Mouse (Mus musculus) forebrain, embryonic 14.5 days (tissue): ENCODE data around the gene Osbpl9. TPM values are rescaled to one million over a fixed set of nuclear protein-coding genes. Genes with fewer than 3 reads are reported as not detected.
A peak's percentile ranks its signal among the peaks of the same experiment; 100 is the strongest.

Experiments
- ATAC-seq: fragments of 200-750 bp; cut with Nextera tagmentation; 2 replicates; pipeline ENCODE4 v1.8.0; 2017; ENCODE audit warnings: mild to moderate bottlenecking, moderate library complexity
- DNase-seq: peaks from one replicate; pipeline ENCODE4 v3.0.0-alpha.2; 2015; ENCODE audit warnings: low spot score
- H3K27ac ChIP-seq: fragments of 300-500 bp; sonication (generic); 2 replicates; pipeline ENCODE4 v1.5.1; 2014; ENCODE audit warnings: low read depth, mild to moderate bottlenecking, control low read depth, low read length, moderate library complexity
- H3K27me3 ChIP-seq: fragments of 300-500 bp; sonication (generic); replicated peaks from 2 replicates; pipeline ENCODE4 v1.6.1; 2014; ENCODE audit warnings: low read length, control low read depth, mixed read lengths; ENCODE audit not compliant: control insufficient read depth, insufficient read depth
- H3K36me3 ChIP-seq: fragments of 300-500 bp; sonication (generic); 2 replicates; pipeline ENCODE4 v1.6.1; 2014; ENCODE audit warnings: low read length, control low read depth; ENCODE audit not compliant: control insufficient read depth, insufficient read depth
- H3K4me1 ChIP-seq: fragments of 300-500 bp; sonication (generic); 2 replicates; pipeline ENCODE4 v1.6.1; 2014; ENCODE audit warnings: antibody characterized with exemption, low read length, control low read depth; ENCODE audit not compliant: control insufficient read depth, insufficient read depth
- H3K4me2 ChIP-seq: fragments of 300-500 bp; sonication (generic); 2 replicates; pipeline ENCODE4 v1.6.1; 2014; ENCODE audit warnings: mild to moderate bottlenecking, control low read depth, low read length
- H3K4me3 ChIP-seq: fragments of 300-500 bp; sonication (generic); 2 replicates; pipeline ENCODE4 v1.5.1; 2014; ENCODE audit warnings: low read depth, low read length, control low read depth
- H3K9ac ChIP-seq: fragments of 300-500 bp; sonication (generic); 2 replicates; pipeline ENCODE4 v1.6.1; 2014; ENCODE audit warnings: mild to moderate bottlenecking, low read length, control low read depth, moderate library complexity
- H3K9me3 ChIP-seq: fragments of 300-500 bp; sonication (generic); replicated peaks from 2 replicates; pipeline ENCODE4 v1.6.1; 2016; ENCODE audit warnings: low read length, control low read depth, mixed read lengths; ENCODE audit not compliant: control insufficient read depth
- WGBS: fragments of 180-500 bp; shearing (Covaris S2); extraction: QIAGEN DNeasy Blood & Tissue Kit; methylation state at CpG from one replicate; pipeline ENCODE4 v1.1.7; 2014; 5-methylcytosine and 5-hydroxymethylcytosine counted together
- polyA plus RNA-seq: library from polyadenylated mRNA; unstranded; fragments of >200 nt; fragmentation: Nextera tagmentation; extraction: Ambion mirVana; gene quantifications from 2 replicates; pipeline ENCODE4 v1.2.1, GENCODE M21; 2014

Gene Osbpl9
- polyA plus RNA-seq, 1 experiment from 2014 or later = 75.3 TPM

GRCm38 (mm10) chr4:109064941-109065340 lies 137.1 kb downstream of the Osbpl9 start:
- no peak overlapping the region for H3K4me2 ChIP-seq
- H3K9ac ChIP-seq = no peak overlapping the region
- no peak overlapping the region for H3K27ac ChIP-seq
- ATAC-seq (no peak), DNase-seq (no peak)
- no peak overlapping the region for H3K4me3 ChIP-seq
- H3K4me1 ChIP-seq = no peaks in the 10 kb centered on the region
- H3K9me3 ChIP-seq = no peaks in the 10 kb centered on the region
- peaks cover 83% of the 10 kb centered on the region for H3K36me3 ChIP-seq
- no peaks in the 10 kb centered on the region for H3K27me3 ChIP-seq
- WGBS = 86% methylated on average over 6 of the region's 6 CpGs

GRCm38 (mm10) chr4:109059255-109059821 lies 142.7 kb downstream of the Osbpl9 start:
- Histone ChIP-seq H3K4me1 (no peaks in the 10 kb centered on the region), H3K4me3 (no peak overlapping the region), H3K4me2 (no peak overlapping the region), H3K27ac (no peak overlapping the region), H3K9me3 (no peaks in the 10 kb centered on the region), H3K9ac (no peak overlapping the region), H3K27me3 (no peaks in the 10 kb centered on the region), H3K36me3 (peaks cover 94% of the 10 kb centered on the region)
- WGBS = 91% methylated on average over 4 of the region's 4 CpGs
- no peak for ATAC-seq
- DNase-seq = no peak

- no peak for ATAC-seq
- H3K27me3 ChIP-seq = no peaks in the 10 kb centered on the region
- no peak overlapping the region for H3K4me2 ChIP-seq
- H3K4me3 ChIP-seq = no peak overlapping the region
- H3K27ac ChIP-seq = no peak overlapping the region
- H3K4me1 ChIP-seq = no peaks in the 10 kb centered on the region
- DNase-seq = no peak
- 93% methylated on average over 8 of the region's 8 CpGs for WGBS
- H3K36me3 ChIP-seq = peaks cover 91% of the 10 kb centered on the region
- no peak overlapping the region for H3K9ac ChIP-seq
- H3K9me3 ChIP-seq = no peaks in the 10 kb centered on the region
Observed at GRCm38 (mm10) chr4:109057640-109058039, 144.4 kb downstream of the Osbpl9 start.

- H3K36me3 ChIP-seq = peaks cover 84% of the 10 kb centered on the region
- H3K27me3 ChIP-seq = no peaks in the 10 kb centered on the region
- no peak overlapping the region for H3K4me3 ChIP-seq
- no peak overlapping the region for H3K4me2 ChIP-seq
- H3K9ac ChIP-seq = no peak overlapping the region
- DNase-seq (no peak), ATAC-seq (no peak)
- 88% methylated on average over 7 of the region's 7 CpGs for WGBS
- no peak overlapping the region for H3K27ac ChIP-seq
- H3K4me1 ChIP-seq = no peaks in the 10 kb centered on the region
- H3K9me3 ChIP-seq = no peaks in the 10 kb centered on the region
Observed at GRCm38 (mm10) chr4:109056351-109056750, 145.7 kb downstream of the Osbpl9 start.

- Histone ChIP-seq H3K27me3 (no peaks in the 10 kb centered on the region), H3K4me2 (no peak overlapping the region), H3K9ac (no peak overlapping the region), H3K4me3 (no peak overlapping the region), H3K27ac (no peak overlapping the region), H3K9me3 (no peaks in the 10 kb centered on the region), H3K4me1 (no peaks in the 10 kb centered on the region), H3K36me3 (peaks cover 83% of the 10 kb centered on the region)
- ATAC-seq (no peak), DNase-seq (no peak)
- 83% methylated on average over 9 of the region's 9 CpGs for WGBS
Observed at GRCm38 (mm10) chr4:109054003-109054402, 148.1 kb downstream of the Osbpl9 start.

- peak; percentile 27 for DNase-seq
- no peak overlapping the region; the same call in 1 of the 2 replicates for H3K27ac ChIP-seq
- no peak overlapping the region for H3K4me2 ChIP-seq
- no peaks in the 10 kb centered on the region for H3K4me1 ChIP-seq
- H3K9me3 ChIP-seq = no peaks in the 10 kb centered on the region
- no peak overlapping the region for H3K4me3 ChIP-seq
- ATAC-seq = peak; percentile 29; the same call in 1 of the 2 replicates
- peaks cover 80% of the 10 kb centered on the region for H3K36me3 ChIP-seq
- no peak overlapping the region for H3K9ac ChIP-seq
- WGBS = 42% methylated on average over 1 of the region's 1 CpGs
- no peaks in the 10 kb centered on the region for H3K27me3 ChIP-seq
Observed at GRCm38 (mm10) chr4:109052282-109052681, 149.8 kb downstream of the Osbpl9 start.

GRCm38 (mm10) chr4:109048258-109048657 lies 153.8 kb downstream of the Osbpl9 start:
- no peak overlapping the region for H3K9ac ChIP-seq
- H3K27ac ChIP-seq = no peak overlapping the region
- H3K4me2 ChIP-seq = no peak overlapping the region
- ATAC-seq = no peak
- no peaks in the 10 kb centered on the region for H3K9me3 ChIP-seq
- no peak for DNase-seq
- WGBS = 90% methylated on average over 4 of the region's 4 CpGs
- no peaks in the 10 kb centered on the region for H3K27me3 ChIP-seq
- no peaks in the 10 kb centered on the region for H3K4me1 ChIP-seq
- peaks cover 81% of the 10 kb centered on the region for H3K36me3 ChIP-seq
- H3K4me3 ChIP-seq = no peak overlapping the region

GRCm38 (mm10) chr4:109043756-109044155 lies 158.3 kb downstream of the Osbpl9 start:
- H3K9me3 ChIP-seq = no peaks in the 10 kb centered on the region
- no peak overlapping the region for H3K9ac ChIP-seq
- no peak overlapping the region for H3K27ac ChIP-seq
- WGBS = 89% methylated on average over 5 of the region's 5 CpGs
- ATAC-seq (no peak), DNase-seq (no peak)
- no peaks in the 10 kb centered on the region for H3K4me1 ChIP-seq
- H3K27me3 ChIP-seq = no peaks in the 10 kb centered on the region
- no peak overlapping the region for H3K4me3 ChIP-seq
- no peak overlapping the region for H3K4me2 ChIP-seq
- H3K36me3 ChIP-seq = peaks cover 89% of the 10 kb centered on the region

GRCm38 (mm10) chr4:109043294-109043693 lies 158.8 kb downstream of the Osbpl9 start:
- no peak overlapping the region for H3K9ac ChIP-seq
- H3K36me3 ChIP-seq = peaks cover 91% of the 10 kb centered on the region
- DNase-seq (no peak), ATAC-seq (no peak)
- no peak overlapping the region for H3K27ac ChIP-seq
- no peaks in the 10 kb centered on the region for H3K4me1 ChIP-seq
- no peaks in the 10 kb centered on the region for H3K9me3 ChIP-seq
- H3K4me3 ChIP-seq = no peak overlapping the region
- WGBS = 92% methylated on average over 5 of the region's 5 CpGs
- H3K27me3 ChIP-seq = no peaks in the 10 kb centered on the region
- no peak overlapping the region for H3K4me2 ChIP-seq
